Mouse (Mus musculus) liver, postnatal 0 days (tissue): Measurements from ENCODE around the gene Macrod2. TPM values are rescaled to one million over a fixed set of nuclear protein-coding genes. Genes with fewer than 3 reads are reported as not detected.

Source experiments
- ATAC-seq: fragments of 200-750 bp; cut with Nextera tagmentation; 2 replicates; pipeline ENCODE4 v1.8.0; 2017; ENCODE audit warnings: mild to moderate bottlenecking, moderate library complexity
- DNase-seq: peaks from one replicate; pipeline ENCODE4 v3.0.0-alpha.2; 2016
- H3K27ac ChIP-seq: fragments of 300-500 bp; sonication (generic); 2 replicates; pipeline ENCODE4 v1.5.1; 2014; ENCODE audit warnings: antibody characterized with exemption, moderate library complexity, mild to moderate bottlenecking, low read depth
- H3K27me3 ChIP-seq: fragments of 300-500 bp; sonication (generic); 2 replicates; pipeline ENCODE4 v1.6.1; 2014; ENCODE audit warnings: low read length, control low read depth, mixed read lengths; ENCODE audit not compliant: insufficient read depth
- H3K36me3 ChIP-seq: fragments of 300-500 bp; sonication (generic); replicated peaks from 2 replicates; pipeline ENCODE4 v1.6.1; 2014; ENCODE audit warnings: mild to moderate bottlenecking, control low read depth, low read length, moderate library complexity, mixed read lengths; ENCODE audit not compliant: insufficient read depth
- H3K4me1 ChIP-seq: fragments of 300-500 bp; sonication (generic); 2 replicates; pipeline ENCODE4 v1.6.1; 2014; ENCODE audit warnings: antibody characterized with exemption, mild to moderate bottlenecking, control low read depth; ENCODE audit not compliant: insufficient read depth
- H3K4me2 ChIP-seq: fragments of 300-500 bp; sonication (generic); 2 replicates; pipeline ENCODE4 v1.6.1; 2014; ENCODE audit warnings: low read depth, mild to moderate bottlenecking, low read length, moderate library complexity, mixed read lengths
- H3K4me3 ChIP-seq: fragments of 300-500 bp; sonication (generic); 2 replicates; pipeline ENCODE4 v1.5.1; 2014; ENCODE audit warnings: low read depth, low read length
- H3K9ac ChIP-seq: fragments of 300-500 bp; sonication (generic); replicated peaks from 2 replicates; pipeline ENCODE4 v1.6.1; 2014; ENCODE audit warnings: mild to moderate bottlenecking, moderate library complexity
- H3K9me3 ChIP-seq: fragments of 300-500 bp; sonication (generic); 2 replicates; pipeline ENCODE4 v1.6.1; 2016; ENCODE audit warnings: mild to moderate bottlenecking, control low read depth, low read length, mixed read lengths
- CTCF ChIP-seq: sonication (generic); IDR thresholded peaks from 2 replicates; pipeline ENCODE4 v1.5.1; 2016; ENCODE audit warnings: antibody characterized with exemption, low read depth
- EP300 ChIP-seq: IDR thresholded peaks from 2 replicates; pipeline ENCODE4 v1.6.1; 2016; ENCODE audit warnings: antibody characterized with exemption, low read depth, mild to moderate bottlenecking
- WGBS: fragments of 180-500 bp; shearing (Covaris S2); extraction: QIAGEN DNeasy Blood & Tissue Kit; methylation state at CpG from one replicate; pipeline ENCODE4 v1.1.7; 2014; ENCODE audit not compliant: insufficient replicate concordance; 5-methylcytosine and 5-hydroxymethylcytosine counted together
- polyA plus RNA-seq: library from polyadenylated mRNA; unstranded; fragments of >200 nt; fragmentation: Nextera tagmentation; extraction: Ambion mirVana; gene quantifications from 2 replicates; pipeline ENCODE4 v1.2.1, GENCODE M21; 2015

Gene Macrod2
- polyA plus RNA-seq, 1 experiment from 2014 or later: 9.3 TPM

DNA sequence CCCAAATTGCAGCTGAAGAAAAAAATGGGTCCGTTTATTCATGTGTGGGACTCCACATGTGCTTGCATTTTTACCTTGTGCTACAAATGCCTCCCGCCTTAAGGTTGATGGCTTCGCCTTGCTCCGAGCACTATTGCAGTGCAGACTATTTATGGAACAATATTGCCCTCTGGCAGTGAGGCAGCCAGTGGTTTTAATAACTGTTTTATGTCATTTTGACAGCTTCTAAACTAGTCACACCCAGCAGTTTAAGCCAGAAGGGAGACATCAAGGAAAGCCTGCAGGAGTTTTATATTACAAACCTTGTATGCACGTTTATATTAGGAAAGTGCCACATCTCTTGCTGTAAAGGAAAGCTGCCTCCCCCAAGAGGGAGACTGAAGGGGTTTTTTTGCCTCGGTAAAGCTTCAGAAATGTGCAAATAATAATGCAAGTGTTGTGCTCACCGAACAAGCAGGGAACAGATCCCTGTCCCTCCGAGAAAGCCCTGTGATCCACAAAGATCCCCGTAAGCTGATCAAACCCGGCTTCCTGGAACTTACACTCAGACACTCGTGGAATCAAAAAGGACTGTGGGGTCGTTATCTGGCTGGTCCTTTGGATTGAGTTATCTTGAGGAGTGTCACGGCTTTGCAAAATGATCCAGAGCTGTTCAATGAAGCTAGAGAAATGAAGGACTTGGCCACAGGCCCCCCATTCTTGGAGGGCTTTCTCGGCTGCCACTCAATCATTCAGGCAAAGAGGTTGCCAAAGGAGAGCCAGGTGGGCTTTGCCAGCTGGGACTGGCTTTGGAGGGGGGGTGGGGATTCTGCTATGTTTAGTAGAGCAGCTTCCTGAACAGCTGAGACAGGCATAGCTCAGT lies 1663.0 kb downstream of the Macrod2 start:
- no peaks in the 10 kb centered on the region for H3K9me3 ChIP-seq
- H3K4me1 ChIP-seq: no peaks in the 10 kb centered on the region
- H3K36me3 ChIP-seq: no peaks in the 10 kb centered on the region
- H3K27ac ChIP-seq: no peak overlapping the region
- H3K4me3 ChIP-seq: no peak overlapping the region
- DNase-seq: no peak
- ATAC-seq: no peak
- TF ChIP-seq EP300 (no peak), CTCF (no peak)
- H3K4me2 ChIP-seq: no peak overlapping the region
- no peak overlapping the region for H3K9ac ChIP-seq
- 61% methylated on average over 14 of the region's 14 CpGs for WGBS
- no peaks in the 10 kb centered on the region for H3K27me3 ChIP-seq

DNA sequence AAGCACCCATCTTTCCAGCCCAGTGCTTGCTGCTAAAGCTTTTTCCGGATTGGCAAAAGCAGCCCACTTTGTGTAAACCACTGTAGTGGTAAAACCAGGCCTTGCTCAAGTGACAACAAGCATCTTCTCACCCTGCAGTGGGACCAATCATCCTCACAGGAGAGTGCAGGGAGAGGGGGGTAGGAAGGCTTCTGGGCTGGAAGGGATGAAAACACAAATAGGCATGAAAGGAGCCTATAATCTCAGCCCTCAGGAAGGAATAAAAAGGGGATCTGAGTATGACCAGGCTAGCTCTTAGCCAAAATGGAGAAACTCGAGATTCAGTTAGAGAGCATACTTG lies 1663.6 kb downstream of the Macrod2 start:
- Histone ChIP-seq H3K4me1 (no peaks in the 10 kb centered on the region), H3K27me3 (no peaks in the 10 kb centered on the region), H3K36me3 (no peaks in the 10 kb centered on the region), H3K9me3 (no peaks in the 10 kb centered on the region), H3K27ac (no peak overlapping the region), H3K4me3 (no peak overlapping the region), H3K4me2 (no peak overlapping the region), H3K9ac (no peak overlapping the region)
- DNase-seq (no peak), ATAC-seq (no peak)
- 45% methylated on average over 2 of the region's 2 CpGs for whole genome bisulfite sequencing
- TF ChIP-seq EP300 (no peak), CTCF (no peak)

DNA sequence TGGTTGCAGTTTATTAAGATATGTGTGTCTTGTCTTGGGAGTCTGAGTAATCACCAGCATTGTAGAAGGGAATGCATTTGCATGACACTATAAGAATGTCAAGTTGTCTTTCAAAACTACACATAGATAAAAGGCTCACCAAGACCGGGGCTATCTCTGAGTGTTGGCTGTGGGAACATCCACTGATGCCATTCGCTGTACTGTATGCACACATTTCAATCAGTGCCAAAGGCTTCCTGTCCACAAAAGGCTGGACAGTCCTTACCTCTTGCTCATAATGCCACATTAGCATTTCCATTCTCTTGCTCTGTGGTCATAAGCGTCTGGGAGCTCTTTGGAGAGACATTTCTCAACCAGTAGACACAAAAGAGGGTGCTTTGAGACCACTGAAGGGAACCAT lies 1713.8 kb downstream of the Macrod2 start:
- no peaks in the 10 kb centered on the region for H3K9me3 ChIP-seq
- H3K27me3 ChIP-seq: no peaks in the 10 kb centered on the region
- ATAC-seq (no peak), DNase-seq (no peak)
- no peaks in the 10 kb centered on the region for H3K36me3 ChIP-seq
- no peak overlapping the region for H3K9ac ChIP-seq
- 64% methylated on average over 3 of the region's 3 CpGs for WGBS
- no peak overlapping the region for H3K4me3 ChIP-seq
- H3K4me2 ChIP-seq: no peak overlapping the region
- H3K27ac ChIP-seq: no peak overlapping the region
- TF ChIP-seq EP300 (no peak), CTCF (no peak)
- no peaks in the 10 kb centered on the region for H3K4me1 ChIP-seq

DNA sequence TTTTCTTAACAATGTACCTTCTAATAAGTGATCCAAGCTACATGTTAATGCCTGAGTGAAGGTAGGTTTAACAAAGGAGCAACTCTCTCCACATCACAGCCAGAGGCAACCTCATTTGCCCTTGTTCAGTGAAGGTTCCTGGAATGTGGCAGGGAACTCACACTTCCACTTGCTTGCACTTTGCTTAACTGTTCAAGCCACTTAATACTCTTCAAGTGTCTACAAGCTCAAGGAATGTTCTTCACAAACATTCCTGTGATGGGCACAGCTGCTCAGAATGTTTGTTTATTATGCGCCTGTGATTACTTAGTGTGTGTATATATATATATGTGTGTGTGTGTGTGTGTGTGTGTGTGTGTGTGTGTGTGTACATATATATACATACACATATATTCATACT lies 1721.5 kb downstream of the Macrod2 start:
- no peak overlapping the region for H3K4me2 ChIP-seq
- no peaks in the 10 kb centered on the region for H3K9me3 ChIP-seq
- 92% methylated on average over 1 of the region's 1 CpGs for WGBS
- no peaks in the 10 kb centered on the region for H3K4me1 ChIP-seq
- H3K27me3 ChIP-seq: no peaks in the 10 kb centered on the region
- no peak for DNase-seq
- no peak overlapping the region for H3K27ac ChIP-seq
- H3K4me3 ChIP-seq: no peak overlapping the region
- H3K36me3 ChIP-seq: no peaks in the 10 kb centered on the region
- ATAC-seq: no peak
- TF ChIP-seq EP300: no peak
- H3K9ac ChIP-seq: no peak overlapping the region

DNA sequence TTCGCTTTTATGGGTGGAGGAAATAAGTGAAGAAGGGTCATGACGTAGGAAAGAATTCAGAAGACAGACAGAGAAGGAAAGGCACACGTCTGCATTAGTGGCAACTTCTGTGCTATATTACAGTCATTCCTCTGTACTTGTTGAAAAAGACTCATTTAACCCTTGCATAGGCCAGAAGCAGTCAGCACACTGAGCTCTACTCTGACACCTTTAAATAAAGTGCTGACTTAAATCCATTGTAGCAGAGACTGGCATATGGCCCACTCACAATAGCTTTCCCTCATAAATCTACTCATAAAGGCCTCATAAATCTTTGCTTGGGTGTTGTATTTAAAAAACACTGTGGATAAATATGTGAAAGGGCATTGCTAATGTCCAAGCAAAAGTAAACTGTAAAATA lies 1733.0 kb downstream of the Macrod2 start:
- Histone ChIP-seq H3K9ac (no peak overlapping the region), H3K4me3 (no peak overlapping the region), H3K4me2 (no peak overlapping the region), H3K36me3 (no peaks in the 10 kb centered on the region), H3K9me3 (no peaks in the 10 kb centered on the region), H3K27me3 (no peaks in the 10 kb centered on the region), H3K27ac (no peak overlapping the region), H3K4me1 (no peaks in the 10 kb centered on the region)
- DNase-seq (no peak), ATAC-seq (no peak)
- WGBS: 76% methylated on average over 3 of the region's 3 CpGs
- TF ChIP-seq EP300: no peak
- TF ChIP-seq CTCF: no peak

DNA sequence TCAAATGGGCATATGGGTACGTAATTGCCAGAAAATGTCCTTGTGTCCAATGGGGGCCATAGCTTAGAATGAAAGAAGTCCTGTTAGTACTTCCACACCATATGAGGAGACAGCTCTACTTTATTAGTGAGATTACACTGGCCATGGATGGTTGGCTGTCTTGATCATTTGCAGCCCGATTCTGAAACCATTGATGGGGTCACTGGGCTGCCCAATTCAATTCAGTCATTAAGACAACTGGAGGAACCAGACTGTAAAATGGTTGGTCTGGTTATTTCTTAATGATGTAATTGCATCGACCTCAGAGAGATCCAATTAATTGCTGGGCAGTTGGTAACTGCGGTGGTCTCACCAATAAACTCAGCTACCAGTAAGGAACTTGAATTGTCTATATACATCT lies 1734.1 kb downstream of the Macrod2 start:
- WGBS: 79% methylated on average over 4 of the region's 4 CpGs

DNA sequence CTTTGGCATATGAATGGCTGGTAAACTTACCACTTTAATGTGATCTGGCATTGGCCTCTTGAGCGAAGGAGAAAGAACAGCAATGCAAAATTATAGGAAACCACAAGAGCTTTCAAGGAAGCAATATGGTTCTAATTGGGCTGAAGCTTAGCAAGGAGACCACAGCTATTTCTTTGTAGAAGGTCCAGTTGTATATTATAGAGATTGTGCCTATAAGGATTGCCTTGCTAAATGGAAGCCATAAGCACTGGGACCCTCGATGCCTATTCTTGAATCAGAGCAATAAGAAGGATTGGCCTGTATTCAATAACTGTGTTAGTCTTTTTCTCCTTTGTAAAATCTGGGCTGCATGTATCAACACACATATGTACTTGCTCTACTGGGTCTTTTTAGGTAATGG lies 1754.2 kb downstream of the Macrod2 start:
- Histone ChIP-seq H3K9ac (no peak overlapping the region), H3K36me3 (no peaks in the 10 kb centered on the region), H3K9me3 (no peaks in the 10 kb centered on the region), H3K27me3 (no peaks in the 10 kb centered on the region), H3K4me1 (no peaks in the 10 kb centered on the region), H3K4me3 (no peak overlapping the region), H3K4me2 (no peak overlapping the region), H3K27ac (no peak overlapping the region)
- whole genome bisulfite sequencing: 73% methylated on average over 2 of the region's 2 CpGs
- DNase-seq: no peak
- TF ChIP-seq EP300 (no peak), CTCF (no peak)
- no peak for ATAC-seq

More for the DNA sequence above, 1734.1 kb downstream of the Macrod2 start:
- H3K9me3 ChIP-seq: no peaks in the 10 kb centered on the region
- H3K27me3 ChIP-seq: no peaks in the 10 kb centered on the region
- TF ChIP-seq CTCF (no peak), EP300 (no peak)
- ATAC-seq (no peak), DNase-seq (no peak)
- H3K9ac ChIP-seq: no peak overlapping the region
- H3K36me3 ChIP-seq: no peaks in the 10 kb centered on the region
- H3K4me1 ChIP-seq: no peaks in the 10 kb centered on the region
- H3K27ac ChIP-seq: no peak overlapping the region
- no peak overlapping the region for H3K4me2 ChIP-seq
- H3K4me3 ChIP-seq: no peak overlapping the region
